Mouse (Mus musculus) layer of hippocampus, postnatal 25 days (tissue): ENCODE measurements around the gene Tfg. TPM values are rescaled to one million over a fixed set of nuclear protein-coding genes. Genes with fewer than 3 reads are reported as not detected.

Source experiments
- DNase-seq, 2 experiments: peaks; one replicate each; pipeline ENCODE4 v3.0.0; 2022; ENCODE audit warnings: mixed read lengths in 2 of 2, low spot score in 1 of 2; ENCODE audit errors: extremely low spot score in 1 of 2
- total RNA-seq, 2 experiments: library from RNA; stranded (reverse); gene quantifications; 2 replicates each; pipeline ENCODE4 v1.2.3; 2021

Tfg gene
- total RNA-seq = 10 to 100 TPM; 58.3 to 60.0 TPM

DNA sequence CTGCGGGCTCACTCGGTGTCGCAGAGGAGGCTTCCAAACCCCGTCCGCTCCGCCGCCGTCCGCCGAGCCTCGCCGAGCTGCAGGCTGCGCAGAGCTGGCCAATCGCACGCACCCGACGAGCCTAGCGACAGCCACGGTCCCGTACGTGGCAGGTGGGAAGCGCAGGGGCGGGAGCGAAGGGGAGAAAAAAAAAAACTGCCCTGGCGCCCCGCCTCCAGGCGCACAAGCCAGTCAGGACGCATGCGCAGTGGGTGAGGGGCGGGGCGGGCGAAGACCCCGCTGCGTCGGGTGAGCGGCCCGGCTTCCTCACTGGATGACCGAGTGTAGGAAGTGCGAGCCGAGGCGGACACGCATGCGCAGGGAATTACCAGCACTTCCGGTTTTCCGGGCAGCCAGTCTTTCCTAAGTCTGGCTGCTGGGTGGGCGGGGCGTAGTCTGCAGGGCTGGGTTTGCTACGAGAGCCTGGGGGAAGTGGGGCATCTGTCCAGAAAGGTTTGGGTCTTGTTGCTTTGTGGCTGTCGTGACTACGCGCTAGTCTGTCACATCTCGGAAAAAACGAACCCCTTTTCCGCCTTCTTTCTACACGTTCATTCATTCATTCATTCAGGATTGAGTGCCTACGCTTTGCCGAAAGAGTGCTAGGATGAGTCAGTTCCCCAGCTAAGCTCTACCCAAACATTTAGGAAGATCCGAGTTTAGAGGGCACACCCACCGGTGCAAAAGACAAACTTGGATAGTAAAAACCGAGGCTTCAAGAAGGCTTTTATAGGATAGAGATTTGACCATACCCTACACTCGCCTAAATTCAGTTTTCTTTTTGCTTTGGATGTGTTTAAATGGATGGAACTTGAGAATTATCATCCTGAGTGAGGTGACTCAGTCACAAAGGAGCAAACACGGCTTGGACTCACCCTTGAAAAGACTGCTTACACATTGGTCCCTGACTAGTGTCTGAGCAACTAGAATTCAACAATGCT is at the start of gene Tfg:
Tfg (minus strand) TSS at position 227 of the 977 bp plus-strand sequence.
- DNase-seq = peak; percentile 94 to 96

DNA sequence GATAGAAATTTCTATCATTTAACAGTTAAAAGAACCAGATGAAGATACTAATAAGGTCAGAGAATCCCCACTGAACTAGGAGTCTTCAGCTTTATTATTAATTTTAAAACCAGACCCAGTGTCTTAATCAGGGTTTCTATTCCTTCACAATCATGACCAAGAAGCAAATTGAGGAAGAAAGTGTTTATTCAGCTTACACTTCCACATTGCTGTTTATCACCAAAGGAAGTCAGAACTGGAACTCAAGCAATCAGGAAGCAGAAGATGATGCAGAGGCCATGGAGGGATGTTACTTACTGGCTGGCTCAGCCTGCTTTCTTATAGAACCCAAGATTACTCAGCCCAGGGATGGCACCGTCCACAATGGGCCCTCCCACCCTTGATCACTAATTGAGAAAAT is 11.8 kb upstream of the Tfg start:
- DNase-seq = no peak

DNA sequence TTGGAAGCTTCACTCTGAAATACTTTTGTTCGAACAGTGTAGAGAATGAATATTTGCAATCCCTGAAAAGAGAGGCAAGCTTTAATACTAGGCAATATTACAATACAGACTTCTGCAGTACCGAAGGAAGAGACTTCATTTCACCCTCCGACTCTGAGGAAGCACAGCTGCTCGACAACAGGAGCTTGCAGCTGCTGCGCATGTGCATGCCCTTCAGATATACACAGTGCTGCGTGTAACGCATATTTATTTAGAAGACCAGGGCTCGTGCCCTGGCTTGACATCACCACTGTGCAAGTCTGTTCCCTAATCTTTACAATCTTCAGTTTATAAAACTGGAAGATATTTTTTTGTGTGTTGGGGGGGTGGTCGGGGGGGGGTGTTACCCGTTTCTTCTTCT is 7.7 kb upstream of the Tfg start:
- no peak for DNase-seq

DNA sequence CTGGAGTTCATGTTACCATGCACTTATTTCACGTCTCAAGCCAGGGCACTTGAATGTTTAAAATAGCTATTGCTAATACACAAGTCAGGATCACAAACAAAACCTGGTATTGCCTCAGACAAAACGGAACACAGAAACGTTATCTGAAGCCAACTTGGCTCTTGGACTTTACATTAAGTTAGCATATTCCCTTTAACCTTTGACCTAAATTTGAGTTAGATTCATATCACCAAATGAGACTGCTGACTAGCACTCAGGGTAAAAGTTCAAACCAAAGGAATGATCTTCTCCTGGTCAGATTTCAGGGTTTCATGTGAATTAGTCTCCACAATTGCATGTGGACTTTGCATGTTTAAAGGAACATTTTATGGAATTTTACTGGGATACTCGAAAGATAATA is 5.1 kb upstream of the Tfg start:
- no peak for DNase-seq

DNA sequence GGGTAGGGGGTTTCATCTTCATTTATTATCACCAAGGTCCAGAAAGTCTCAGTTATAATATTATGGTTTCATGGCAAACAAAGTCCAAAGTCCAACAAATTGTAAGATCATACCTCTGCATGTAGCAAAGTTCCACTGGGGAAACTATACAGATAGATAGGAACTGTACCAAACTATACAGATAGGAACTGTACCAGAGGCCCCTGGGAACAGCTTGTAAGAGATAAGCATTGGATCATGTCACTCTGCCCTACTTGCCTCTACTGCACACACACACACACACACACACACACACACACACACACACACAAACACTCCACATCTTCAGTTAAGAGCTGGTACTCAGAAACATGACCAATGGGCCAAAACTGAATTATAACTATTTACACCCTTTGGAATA is 1.8 kb upstream of the Tfg start:
- DNase-seq = no peak

DNA sequence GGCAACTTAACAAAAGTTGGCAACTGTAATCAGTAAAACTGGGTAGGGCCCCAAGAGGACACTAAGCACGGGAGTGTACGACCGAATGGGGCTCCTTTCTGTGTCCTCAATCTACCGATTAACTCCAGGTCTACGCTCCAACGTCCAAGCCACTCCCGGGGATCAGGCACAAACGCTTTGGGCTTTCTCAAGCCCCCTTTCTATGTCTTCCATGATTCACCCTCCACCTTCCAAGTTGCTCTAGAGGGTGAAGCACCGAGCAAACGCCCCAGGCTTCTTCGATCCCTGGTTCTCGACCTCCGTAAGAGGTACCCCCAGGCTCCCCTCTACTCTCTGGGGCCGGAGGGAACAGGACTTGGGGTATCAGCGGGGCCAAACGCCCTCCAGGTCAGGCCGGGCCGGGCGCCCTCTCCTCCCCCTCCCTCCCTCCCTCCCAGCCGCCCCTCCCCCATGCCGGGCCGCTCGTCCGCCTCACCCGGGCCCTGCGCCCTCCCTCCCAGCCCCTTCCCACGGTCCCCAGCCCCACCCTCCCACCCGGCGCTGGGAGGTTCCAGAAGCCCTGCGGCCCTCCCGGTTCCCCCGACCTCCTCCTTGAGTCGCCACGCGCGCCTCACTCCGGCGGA is 582 bp downstream of the Tfg start:
- DNase-seq = peak; percentile 6 to 17

DNA sequence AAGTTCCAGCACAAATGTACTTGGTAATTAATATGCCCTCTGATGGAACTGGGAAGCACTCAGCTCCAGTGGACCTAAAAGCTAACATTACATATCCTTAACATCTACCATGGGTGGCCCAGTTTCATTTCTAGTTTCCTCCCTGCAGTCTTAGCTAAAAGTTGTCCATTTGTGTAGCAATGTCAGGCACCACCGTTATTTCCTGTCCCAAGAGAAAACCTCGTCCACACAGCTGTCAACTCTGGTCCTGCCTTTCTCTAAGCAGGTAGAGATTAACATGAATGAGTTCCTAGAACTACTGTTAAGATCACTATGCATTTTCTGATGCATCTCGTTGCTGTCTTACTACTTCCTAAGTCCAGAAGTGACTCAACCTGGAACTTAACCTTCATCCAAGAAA is 1.6 kb downstream of the Tfg start:
- no peak for DNase-seq

DNA sequence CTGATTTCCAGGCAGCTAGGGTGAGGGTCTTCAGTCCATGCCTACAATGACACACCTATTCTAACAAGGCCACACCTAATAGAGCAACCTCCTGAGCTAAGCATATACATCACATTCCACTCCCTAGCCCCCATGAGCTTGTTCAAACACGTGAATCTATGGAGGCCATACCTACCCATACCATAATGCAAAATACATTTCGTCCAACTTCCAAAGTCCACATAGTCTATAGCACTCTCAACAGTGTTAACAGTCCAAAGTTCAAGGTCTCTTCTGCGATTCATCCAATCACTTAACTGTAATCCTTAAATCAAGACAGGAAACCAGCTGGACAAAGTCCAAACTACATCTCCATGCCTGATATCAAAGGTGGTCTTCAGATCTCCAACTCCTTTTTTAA is 7.2 kb downstream of the Tfg start:
- DNase-seq = no peak

DNA sequence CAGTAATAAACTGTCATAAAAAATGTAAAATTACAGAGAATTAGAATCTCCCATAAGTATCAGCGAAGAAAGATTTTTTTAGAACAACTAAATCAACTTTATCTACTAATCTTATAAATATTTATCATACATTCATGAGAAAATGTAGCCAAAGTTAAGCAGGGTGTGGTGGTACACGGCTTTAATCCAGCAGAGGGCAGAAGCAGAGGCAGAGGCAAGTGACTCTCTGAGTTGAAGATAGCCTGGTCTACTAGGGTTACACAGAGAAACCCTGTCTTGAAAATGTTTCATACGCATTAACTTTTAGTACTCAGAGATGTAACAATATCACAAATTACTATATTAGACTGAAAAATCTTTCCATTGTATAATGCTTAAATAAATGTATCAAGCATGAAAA is 11.5 kb downstream of the Tfg start:
- no peak for DNase-seq

DNA sequence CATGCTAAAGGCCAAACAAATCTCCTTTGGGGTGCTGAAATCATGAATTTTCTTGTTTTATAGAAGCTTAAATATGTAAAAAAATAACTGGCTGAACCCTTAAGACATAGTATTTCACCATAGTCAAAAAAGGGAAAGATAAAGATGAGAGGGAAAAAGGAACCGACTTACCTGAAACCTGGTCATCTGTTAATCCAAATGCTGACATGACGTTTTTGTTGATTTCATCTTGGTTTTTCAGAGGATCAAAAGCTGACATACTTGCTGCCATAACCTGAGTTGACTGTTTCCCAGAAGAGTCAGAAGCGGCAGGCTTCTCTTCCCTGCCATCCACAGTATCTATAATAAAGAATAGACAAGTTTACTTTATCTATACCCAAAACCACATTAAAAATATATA is 16.4 kb downstream of the Tfg start:
- DNase-seq = no peak

DNA sequence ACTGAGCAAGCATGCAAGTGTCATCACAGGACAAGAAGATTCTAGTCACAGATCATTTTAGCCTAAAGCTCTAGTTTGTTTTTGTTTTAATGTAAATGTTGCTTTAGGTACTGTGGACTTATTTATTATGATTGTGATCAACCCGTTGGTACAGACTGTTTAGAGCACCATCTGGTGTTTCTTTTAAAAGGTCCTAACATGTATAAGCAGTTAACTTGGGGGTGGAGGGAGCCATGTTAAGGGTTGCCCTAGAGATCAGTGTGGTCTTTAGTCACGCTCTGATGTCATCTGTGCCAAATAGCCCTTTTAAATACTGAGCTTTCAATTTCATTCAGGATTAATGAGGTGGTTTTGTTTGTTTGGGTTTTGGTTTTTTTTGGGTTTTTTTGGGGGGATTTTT is 20.8 kb downstream of the Tfg start:
- DNase-seq = no peak

DNA sequence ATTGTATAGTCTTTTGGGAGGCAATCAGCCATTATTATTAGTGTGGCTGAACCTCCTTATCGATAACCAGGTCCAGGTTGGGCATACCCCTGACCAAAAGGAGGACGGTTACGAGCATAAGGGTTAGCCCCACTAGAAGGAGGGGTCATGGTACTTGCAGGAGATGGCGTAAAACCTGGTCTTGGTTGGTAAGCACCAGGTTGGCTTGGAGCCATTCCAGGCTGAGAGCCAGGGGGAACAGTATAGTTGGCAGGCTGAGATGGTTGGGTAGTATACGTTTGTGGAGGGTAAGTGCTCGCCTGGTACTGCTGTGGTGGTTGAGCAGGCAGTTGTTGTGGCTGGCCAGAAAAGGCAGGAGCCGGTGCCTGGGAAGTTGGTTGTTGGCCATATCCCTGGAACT is 26.5 kb downstream of the Tfg start:
- DNase-seq = no peak

DNA sequence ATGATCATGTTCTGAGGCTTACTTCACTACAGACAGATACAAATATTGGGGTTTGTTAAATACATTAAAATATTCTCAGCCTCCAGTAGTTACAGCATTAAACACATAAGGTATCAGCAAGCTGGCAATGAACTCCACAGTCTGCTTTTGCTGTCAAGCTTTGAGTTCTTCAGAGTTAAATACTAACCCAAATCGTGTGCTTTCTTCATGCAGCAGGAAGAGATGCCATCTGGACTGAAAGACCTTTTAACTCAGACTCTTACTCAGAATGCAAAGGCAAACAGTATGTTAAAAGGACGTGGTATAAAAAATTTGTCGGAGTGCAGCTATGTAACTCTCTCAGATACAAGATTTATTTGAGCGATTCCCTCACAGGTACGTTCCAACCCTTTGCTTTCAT is 30.5 kb downstream of the Tfg start:
- no peak for DNase-seq

DNA sequence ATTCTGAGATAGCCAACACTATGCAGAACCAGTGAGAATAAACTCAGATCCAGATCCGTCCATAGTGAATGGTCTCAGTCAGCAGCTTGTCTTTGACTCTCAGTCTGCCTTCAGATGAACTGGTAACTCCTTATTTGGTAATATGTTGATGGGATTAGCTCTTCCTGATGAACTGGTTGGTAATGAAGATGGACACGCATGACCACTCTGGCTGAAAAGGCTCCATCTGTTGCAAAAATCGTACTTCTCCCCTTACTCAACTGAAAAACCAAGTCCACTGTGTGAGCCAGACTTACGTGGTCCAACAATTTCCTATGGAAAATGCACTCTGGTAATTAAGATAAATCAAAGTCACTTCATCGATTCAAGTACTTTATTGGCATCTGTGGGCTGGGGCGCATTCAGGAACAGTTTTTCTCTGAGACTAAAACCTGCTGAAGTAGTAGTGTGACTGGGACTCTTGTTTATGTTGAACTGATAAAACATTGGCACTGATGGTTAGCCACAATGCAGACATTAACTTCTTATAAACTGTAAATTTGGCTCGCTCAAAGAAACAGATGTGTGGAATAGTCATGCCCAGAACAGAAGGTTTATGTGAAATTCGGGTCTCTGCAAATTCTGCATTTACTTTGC is 36.1 kb downstream of the Tfg start:
- DNase-seq = no peak

DNA sequence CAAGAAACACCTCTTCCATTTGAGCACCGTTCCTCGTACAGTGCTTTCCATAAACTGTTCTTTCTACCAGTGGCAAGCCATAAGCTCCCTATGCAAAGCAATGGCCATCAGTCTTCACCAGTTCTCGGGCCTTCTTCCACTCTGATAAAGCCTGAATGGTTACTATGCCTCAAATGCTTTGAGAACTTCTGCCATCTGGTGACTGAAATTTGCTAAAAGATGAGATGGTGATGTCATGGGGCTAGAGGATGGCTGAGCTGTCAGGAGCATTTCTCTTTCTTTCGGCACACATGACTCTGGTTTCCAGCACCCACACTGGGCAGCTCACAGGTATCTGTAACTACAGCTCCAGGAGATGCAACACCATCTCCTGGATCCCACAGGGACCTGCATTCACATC is 40.1 kb downstream of the Tfg start:
- no peak for DNase-seq

DNA sequence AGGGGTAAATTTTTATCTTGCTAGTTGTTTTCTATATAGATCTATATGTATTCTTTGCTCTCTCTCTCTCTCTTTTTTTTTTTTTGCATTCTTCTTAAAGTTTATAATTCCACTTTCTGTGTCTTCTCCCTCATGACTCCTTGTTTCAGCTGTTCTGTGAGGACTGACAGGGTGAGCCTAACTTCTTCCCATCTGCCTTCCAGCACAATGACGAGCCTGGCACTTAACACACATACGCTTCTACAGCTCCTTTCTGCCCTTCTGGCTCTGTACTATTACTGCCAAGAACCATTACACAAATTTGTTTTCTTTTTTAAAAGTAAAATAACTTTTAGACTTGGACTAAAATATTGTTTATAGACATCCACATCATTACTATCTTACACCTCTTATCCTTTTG is 43.8 kb downstream of the Tfg start:
- no peak for DNase-seq

DNA sequence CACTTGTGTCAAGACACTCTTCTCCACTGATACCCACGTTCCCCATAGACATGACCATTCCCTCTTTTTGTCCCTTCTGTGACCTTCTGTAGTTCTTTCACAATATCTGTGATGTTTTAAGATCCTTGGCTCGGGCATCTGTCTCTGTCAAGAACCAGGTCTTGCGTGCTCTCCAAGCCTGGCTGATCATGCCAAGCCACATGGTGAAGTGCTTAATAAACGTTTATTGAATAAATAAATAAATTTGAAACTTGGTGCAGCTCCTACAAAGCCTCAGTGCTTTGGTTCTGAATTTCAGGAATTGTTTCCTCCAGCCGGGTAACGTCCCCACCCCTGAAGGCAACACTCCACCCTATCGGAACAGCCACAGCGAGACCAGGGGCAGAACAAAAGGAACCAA is 46.3 kb downstream of the Tfg start:
- DNase-seq = no peak

DNA sequence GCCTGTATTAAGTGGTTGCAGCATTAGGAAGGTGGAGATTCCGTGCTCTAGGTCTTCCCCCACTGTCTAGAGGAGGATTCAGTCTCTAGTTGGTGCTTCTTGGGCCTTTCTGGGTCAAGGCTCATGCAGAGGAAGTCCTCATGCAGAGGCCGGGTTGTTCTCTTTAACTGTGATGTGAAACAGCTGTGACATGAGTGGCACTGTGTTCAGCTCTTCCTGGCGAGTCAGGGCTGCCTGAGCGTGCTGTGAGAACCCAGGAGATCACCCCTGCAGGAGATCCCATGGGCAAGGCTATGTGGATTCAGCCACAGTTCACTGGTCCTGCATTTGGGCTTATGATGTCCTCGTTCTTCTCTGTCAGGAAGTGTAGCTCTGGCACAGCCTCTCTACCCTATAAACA is 47.7 kb downstream of the Tfg start:
- DNase-seq = no peak

DNA sequence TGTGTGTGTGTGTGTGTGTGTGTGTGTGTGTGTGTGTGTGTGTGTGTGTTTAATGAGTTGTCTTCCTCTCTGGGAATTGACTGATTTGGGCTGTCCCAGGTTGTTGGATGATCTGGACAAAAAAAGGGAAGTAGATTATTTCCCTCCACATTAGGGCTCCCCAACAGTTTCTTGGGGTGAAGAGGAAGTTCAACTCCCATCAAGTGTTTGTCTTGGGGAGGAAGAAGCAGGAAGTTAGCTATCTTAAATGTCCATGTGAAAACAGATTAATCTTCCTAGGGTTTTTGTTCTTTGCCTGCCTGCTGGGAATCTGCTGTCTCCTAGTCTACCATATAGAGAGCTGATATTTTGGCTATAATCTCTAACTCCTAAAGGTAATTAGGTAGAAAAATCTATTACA is 58.4 kb downstream of the Tfg start:
- DNase-seq = no peak

DNA sequence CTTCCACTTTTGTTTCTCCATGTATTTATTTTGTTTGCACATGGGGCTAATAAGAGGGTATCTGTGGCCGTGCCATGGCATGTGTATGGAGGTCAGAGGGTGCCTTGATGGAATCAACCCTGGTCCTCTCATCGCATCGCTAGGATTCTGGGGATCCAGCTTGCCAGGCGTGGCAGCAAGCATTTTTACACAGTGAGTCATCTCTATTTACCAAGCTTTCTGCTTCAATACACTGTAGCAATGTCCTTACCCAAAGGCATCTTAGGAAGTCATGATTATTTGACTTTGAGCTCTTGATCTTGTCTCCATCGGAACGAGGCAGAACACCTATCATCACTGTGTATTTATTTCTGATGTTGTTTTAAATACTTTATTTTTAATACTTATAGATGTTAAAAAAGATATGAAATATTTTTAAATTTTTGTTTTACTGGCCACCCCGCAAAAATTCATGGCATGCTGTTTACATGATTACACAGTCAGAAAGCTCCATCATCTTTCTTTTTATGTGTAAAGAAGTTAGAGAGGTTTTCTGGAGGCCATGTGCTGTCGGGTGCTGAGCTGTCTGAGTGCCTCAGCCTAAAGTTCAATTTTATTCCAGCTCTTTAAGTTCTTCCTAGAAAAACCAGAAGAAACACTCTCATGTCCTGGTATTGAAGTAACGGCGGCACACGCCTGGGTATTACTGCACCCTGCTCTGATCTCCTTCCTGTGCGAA is 61.9 kb downstream of the Tfg start:
- no peak for DNase-seq
